Mouse (Mus musculus) ES-E14 (cell line): ENCODE measurements around the gene Asic2.

Experiments used
- HCFC1 ChIP-seq: IDR thresholded peaks from 2 replicates; pipeline ENCODE4 v1.6.1; 2012; ENCODE audit warnings: low read length, inconsistent platforms, borderline replicate concordance; ENCODE audit not compliant: insufficient read depth
- MAFK ChIP-seq: IDR thresholded peaks from 2 replicates; pipeline ENCODE4 v1.6.1; 2014; ENCODE audit warnings: mild to moderate bottlenecking, low read depth, low read length, inconsistent platforms; ENCODE audit not compliant: insufficient read depth
- ZC3H11A ChIP-seq: IDR thresholded peaks from 2 replicates; pipeline ENCODE4 v1.6.1; 2012; ENCODE audit warnings: low read depth, mild to moderate bottlenecking, inconsistent platforms, low read length, borderline replicate concordance

GRCm38 (mm10) chr11:81645549-81645948, 322.7 kb downstream of the Asic2 start:
- TF ChIP-seq HCFC1 (no peak), ZC3H11A (peak; percentile 35; the same call in 1 of the 2 replicates), MAFK (no peak)
